Mouse (Mus musculus): Measurements from ENCODE around the gene Gulp1.

DNA sequence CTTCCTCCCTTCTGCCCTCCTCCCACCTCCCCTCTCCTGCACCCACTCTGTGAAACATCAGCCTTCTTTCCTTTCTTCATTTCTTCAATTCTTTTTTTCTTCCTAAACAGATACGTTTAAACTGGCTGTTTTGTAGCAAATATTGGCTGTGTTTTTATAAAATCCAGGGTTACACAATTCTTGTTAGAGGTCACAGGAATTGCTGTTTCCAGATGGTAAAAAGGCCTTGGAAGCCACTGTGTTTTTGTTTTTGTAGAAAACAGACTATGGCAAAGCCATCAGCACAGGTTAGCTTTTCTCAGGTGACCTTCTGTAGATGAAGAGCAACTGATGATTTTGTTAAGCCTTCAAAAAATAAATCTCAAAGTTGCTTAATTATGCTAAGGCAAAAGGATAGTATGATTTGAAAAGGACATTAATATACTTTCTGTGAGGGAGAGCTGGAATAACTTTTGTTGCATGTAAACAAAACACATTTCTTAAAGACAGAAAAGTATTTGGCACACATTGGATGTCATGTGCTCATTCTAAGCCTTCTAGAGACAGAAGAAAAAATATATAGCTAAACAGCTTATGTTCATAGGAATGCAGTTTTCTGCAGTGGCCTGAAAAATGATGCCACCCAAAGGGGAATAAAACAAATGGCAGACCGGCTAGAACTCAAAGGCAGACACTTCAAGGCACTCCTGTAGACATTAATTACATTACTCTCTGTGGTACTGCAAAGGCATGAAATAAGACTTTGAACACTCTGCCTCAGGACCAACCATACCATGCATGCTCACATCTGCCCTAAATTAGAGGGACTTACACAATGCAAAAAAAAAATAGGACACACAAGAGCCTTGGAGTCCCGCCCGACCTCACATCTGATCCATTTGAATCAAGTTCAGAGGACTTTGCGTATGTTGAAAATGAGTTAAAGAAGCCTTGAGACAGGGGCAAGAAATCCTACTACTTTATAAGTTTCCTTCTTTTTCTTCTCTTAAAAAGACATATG lies 199.7 kb downstream of the Gulp1 start:
- TF ChIP-seq CTCF (conservative IDR thresholded peaks at IDR 0.05 in 1 of 2, IDR thresholded peaks at IDR 0.05 in 1 of 2; ENCODE audit: low read depth in 2 of 2, low read length in 2 of 2): no peak
- TF ChIP-seq POLR2AphosphoS2 (IDR thresholded peaks at IDR 0.05; ENCODE audit: low read depth, low read length): no peak
- TF ChIP-seq CHD2 (IDR thresholded peaks at IDR 0.05; ENCODE audit: low read length): no peak
- TF ChIP-seq TCF12 (IDR thresholded peaks at IDR 0.05; ENCODE audit: low read depth, low read length): no peak
- TF ChIP-seq TBP (conservative IDR thresholded peaks at IDR 0.05; ENCODE audit: low read depth, low read length): no peak
- TF ChIP-seq E2F4 (IDR thresholded peaks at IDR 0.05; ENCODE audit: insufficient replicate concordance, low read depth, low read length): no peak
- no peak for TF ChIP-seq USF1 (IDR thresholded peaks at IDR 0.05; ENCODE audit: low read depth, low read length)
- no peak for TF ChIP-seq CHD1 (IDR thresholded peaks at IDR 0.05; ENCODE audit: low read depth, low read length)
- no peak for TF ChIP-seq POLR2A (IDR thresholded peaks at IDR 0.05; ENCODE audit: low read depth, low read length)
- no peak for TF ChIP-seq JUND (conservative IDR thresholded peaks at IDR 0.05; ENCODE audit: low read depth, low read length)

Data from CH12.LX (cell line).